In genomic region chr1:22939816-22940215, GRCm38 (mm10) we compare ENCODE assay signal across 4 mouse cellular contexts.
"Had no signal": no experiment of that assay in that cellular context is flagged by ENCODE, and none has a peak within 500 bp of the region (broad histone marks: within the 10 kb centered on the region; RNA-seq: fewer than 3 reads in every experiment).

No protein-coding gene starts in this region.

- DNase-seq: kidney, adult 2 months; kidney, postnatal 25 days; lung, adult 18-20 months; thymus, postnatal 36 days had no signal
